Mouse (Mus musculus) MEL (cell line): Measurements from ENCODE around the gene Pemt.

Experiments
- CTCF ChIP-seq, 3 experiments: IDR thresholded peaks in 2 of 3; conservative IDR thresholded peaks in 1 of 3; 2 replicates each; pipeline ENCODE4 v1.5.1; 2011 to 2012; ENCODE audit warnings: low read length in 3 of 3, low read depth in 2 of 3, mild to moderate bottlenecking in 2 of 3, improper control_type of control experiment in 1 of 3, inconsistent platforms in 1 of 3, mixed read lengths in 1 of 3, moderate library complexity in 1 of 3; ENCODE audit not compliant: control insufficient read depth in 1 of 3, insufficient read depth in 1 of 3, poor library complexity in 1 of 3, severe bottlenecking in 1 of 3
- EP300 ChIP-seq, 2 experiments: IDR thresholded peaks; 2 replicates each; pipeline ENCODE4 v1.6.1; 2011; ENCODE audit warnings: improper control_type of control experiment in 2 of 2, low read length in 2 of 2, low read depth in 1 of 2, mild to moderate bottlenecking in 1 of 2
- MAX ChIP-seq: IDR thresholded peaks from 2 replicates; pipeline ENCODE4 v1.6.1; 2011; ENCODE audit warnings: low read length, improper control_type of control experiment
- USF1 ChIP-seq: IDR thresholded peaks from 2 replicates; pipeline ENCODE4 v1.6.1; 2014; ENCODE audit warnings: low read depth, mild to moderate bottlenecking, inconsistent platforms, low read length, improper control_type of control experiment, moderate library complexity
- ZC3H11A ChIP-seq: IDR thresholded peaks from 2 replicates; pipeline ENCODE4 v1.6.1; 2012; ENCODE audit warnings: low read depth, mild to moderate bottlenecking, inconsistent platforms, low read length, improper control_type of control experiment
- ZKSCAN1 ChIP-seq: IDR thresholded peaks from 2 replicates; pipeline ENCODE4 v1.6.1; 2012; ENCODE audit warnings: low read depth, mild to moderate bottlenecking, inconsistent platforms, low read length, improper control_type of control experiment, moderate library complexity
- ZMIZ1 ChIP-seq: IDR thresholded peaks from 2 replicates; pipeline ENCODE4 v1.6.1; 2012; ENCODE audit warnings: low read depth, mild to moderate bottlenecking, inconsistent platforms, low read length, improper control_type of control experiment, moderate library complexity

DNA sequence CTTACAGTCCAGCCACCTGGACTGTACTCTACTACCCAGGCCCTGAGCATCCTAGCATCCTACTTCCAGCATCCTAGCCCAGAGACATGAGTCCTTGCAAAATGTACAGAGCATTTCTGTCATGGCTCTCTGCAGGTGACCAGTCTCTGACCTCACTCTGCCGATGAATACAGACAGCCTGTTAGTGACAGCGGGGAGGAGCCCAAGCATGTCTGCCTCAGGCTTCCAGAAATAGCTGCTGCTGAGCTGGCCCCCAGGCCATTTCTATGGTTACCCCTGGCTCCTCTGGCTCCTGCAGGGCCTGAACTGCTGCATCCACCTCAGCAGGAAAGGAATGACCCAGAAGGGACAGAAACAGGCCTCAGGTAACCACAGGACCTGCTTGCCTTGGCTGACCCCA, 74.6 kb downstream of the Pemt start:
- TF ChIP-seq USF1 = no peak
- no peak for TF ChIP-seq ZKSCAN1
- TF ChIP-seq ZMIZ1 = no peak
- TF ChIP-seq CTCF (IDR thresholded peaks at IDR 0.05 in 2 of 3, conservative IDR thresholded peaks at IDR 0.05 in 1 of 3; ENCODE audit: control insufficient read depth in 1 of 3, insufficient read depth in 1 of 3, low read depth in 2 of 3, low read length in 3 of 3, poor library complexity in 1 of 3, severe bottlenecking in 1 of 3) = no peak
- no peak for TF ChIP-seq MAX
- TF ChIP-seq EP300 (IDR thresholded peaks at IDR 0.05; ENCODE audit: low read depth in 1 of 2, low read length in 2 of 2) = no peak
- no peak for TF ChIP-seq ZC3H11A
